Mouse (Mus musculus): ENCODE results near the gene Chek2. TPM values are rescaled to one million over a fixed set of nuclear protein-coding genes. Genes with fewer than 3 reads are reported as not detected.

The Chek2 gene
- total and polyA plus RNA-seq, 3 experiments = 22.2 to 24.1 TPM; not detected in 1

DNA sequence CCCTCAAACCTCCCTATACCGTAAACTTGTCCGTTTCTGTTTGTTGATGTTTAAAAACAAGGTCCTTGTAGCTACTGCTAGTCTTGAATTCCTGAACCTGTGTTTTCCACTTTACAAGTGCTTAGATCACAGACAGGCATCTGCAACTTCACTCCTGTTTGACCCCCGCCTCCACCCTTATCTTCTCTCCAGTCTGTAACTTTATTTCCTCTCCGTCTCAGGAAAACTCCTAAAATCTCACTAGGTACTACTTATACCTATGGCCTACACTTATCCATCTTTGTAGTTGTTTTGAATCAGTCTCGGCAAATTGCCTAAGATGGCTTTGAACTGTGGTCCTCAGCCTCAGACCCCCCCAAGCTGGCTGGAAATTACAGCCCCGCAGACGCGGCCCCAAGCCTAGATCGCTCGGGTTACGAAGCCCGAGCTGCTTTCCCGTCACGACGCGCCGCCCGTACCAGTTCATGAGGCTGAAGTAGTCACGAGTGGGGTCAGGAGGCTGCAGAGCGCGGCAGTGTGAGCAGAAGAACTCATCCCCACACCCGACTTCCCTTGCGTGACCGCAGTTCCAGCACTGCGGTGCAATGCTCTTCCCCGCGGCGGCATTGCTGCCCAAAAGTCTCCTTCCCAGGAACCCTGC lies 621 bp upstream of the Chek2 start (continued):
- no peak for TF ChIP-seq CTCF (IDR thresholded peaks at IDR 0.05 in 2 of 3, conservative IDR thresholded peaks at IDR 0.05 in 1 of 3; ENCODE audit: control insufficient read depth in 1 of 3, insufficient read depth in 1 of 3, low read depth in 2 of 3, low read length in 3 of 3, poor library complexity in 1 of 3, severe bottlenecking in 1 of 3)
- peak; percentile 66 for TF ChIP-seq TAL1 (IDR thresholded peaks at IDR 0.05; ENCODE audit: low read length)
- 0 out of 2 replicates have a peak, but pooled peaks have one; percentile 8 for TF ChIP-seq TBP (IDR thresholded peaks at IDR 0.05; ENCODE audit: low read depth, low read length)
- no peak; the same call in 1 of the 2 replicates for TF ChIP-seq HCFC1 (IDR thresholded peaks at IDR 0.05; ENCODE audit: low read depth, low read length)
- TF ChIP-seq EP300 (IDR thresholded peaks at IDR 0.05; ENCODE audit: low read depth in 1 of 2, low read length in 2 of 2) = peak; percentile 80 to 82
- peak; percentile 15; the same call in 1 of the 2 replicates for TF ChIP-seq CHD2 (IDR thresholded peaks at IDR 0.05; ENCODE audit: low read length)
- no peak; the same call in none of the 2 replicates for TF ChIP-seq MXI1 (IDR thresholded peaks at IDR 0.05; ENCODE audit: low read depth, low read length)
- TF ChIP-seq MYC (IDR thresholded peaks at IDR 0.05; ENCODE audit: low read depth, low read length) = peak; percentile 25; the same call in 1 of the 2 replicates
- no peak for TF ChIP-seq JUND (IDR thresholded peaks at IDR 0.05; ENCODE audit: low read depth, low read length)
- no peak for TF ChIP-seq USF2 (IDR thresholded peaks at IDR 0.05; ENCODE audit: borderline replicate concordance in 1 of 2, insufficient read depth in 1 of 2, low read depth in 1 of 2, low read length in 2 of 2)
- TF ChIP-seq KAT2A (conservative IDR thresholded peaks at IDR 0.05; ENCODE audit: low read depth, low read length) = no peak
- TF ChIP-seq SIN3A (IDR thresholded peaks at IDR 0.05; ENCODE audit: low read length) = no peak; the same call in 1 of the 2 replicates
- no peak for TF ChIP-seq NRF1 (IDR thresholded peaks at IDR 0.05; ENCODE audit: insufficient read depth, low read depth, low read length, poor library complexity, severe bottlenecking)
- peak; percentile 30; the same call in 1 of the 2 replicates for TF ChIP-seq ZNF384 (IDR thresholded peaks at IDR 0.05; ENCODE audit: low read depth, low read length)
- peak; percentile 89 for TF ChIP-seq GATA1 (IDR thresholded peaks at IDR 0.05; ENCODE audit: low read depth, low read length)
- TF ChIP-seq CHD1 (IDR thresholded peaks at IDR 0.05; ENCODE audit: low read depth, low read length) = no peak
- TF ChIP-seq MAFK (IDR thresholded peaks at IDR 0.05; ENCODE audit: borderline replicate concordance, low read depth, low read length) = no peak; the same call in 1 of the 2 replicates
- no peak for TF ChIP-seq ZMIZ1 (IDR thresholded peaks at IDR 0.05; ENCODE audit: low read depth, low read length)
- no peak for TF ChIP-seq MYB (IDR thresholded peaks at IDR 0.05; ENCODE audit: low read depth, low read length)
- TF ChIP-seq POLR2AphosphoS2 (IDR thresholded peaks at IDR 0.05; ENCODE audit: low read length) = no peak

DNA sequence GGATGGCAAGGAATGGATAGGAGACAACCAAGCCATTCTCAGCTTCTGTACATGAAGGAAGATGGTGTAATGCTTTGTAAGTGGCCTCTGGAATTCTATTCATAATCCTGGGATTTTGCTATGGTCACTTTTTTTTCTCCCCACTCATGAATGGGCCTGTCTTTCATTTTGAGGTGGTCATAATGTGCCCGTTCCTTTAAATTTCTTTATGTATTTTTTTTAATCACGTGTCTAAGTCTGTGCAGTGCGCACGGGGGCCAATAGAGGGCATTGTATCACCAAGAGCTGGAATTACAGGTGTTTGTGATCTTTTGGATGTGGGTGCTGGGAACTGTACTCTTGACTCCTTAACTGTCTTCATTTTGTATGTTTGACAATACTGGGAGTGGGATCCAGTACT lies 686 bp downstream of the Chek2 start:
- peak overlapping the region; percentile 97 for H3K27ac ChIP-seq (ENCODE audit: control insufficient read depth, low read depth, low read length)
- peaks cover 10 to 26% of the 10 kb centered on the region in 2 experiments for H3K36me3 ChIP-seq (ENCODE audit: control insufficient read depth in 1 of 2, insufficient read depth in 2 of 2, low read length in 2 of 2)
- H3K9ac ChIP-seq (ENCODE audit: control insufficient read depth, low read depth, low read length, poor library complexity, severe bottlenecking) = peak overlapping the region; percentile 83
- peaks cover 3 to 11% of the 10 kb centered on the region in 2 experiments for H3K4me1 ChIP-seq (ENCODE audit: control insufficient read depth in 1 of 2, insufficient read depth in 2 of 2, low read length in 2 of 2)
- no peaks in the 10 kb centered on the region for H3K27me3 ChIP-seq (ENCODE audit: control insufficient read depth in 1 of 2, insufficient read depth in 2 of 2, low read length in 2 of 2)
- DNase-seq (ENCODE audit: low read depth, low spot score) = peak; percentile 87
- H3K4me3 ChIP-seq (ENCODE audit: control insufficient read depth in 1 of 2, insufficient read depth in 1 of 2, low read depth in 2 of 2, low read length in 2 of 2) = peak overlapping the region; percentile 71 to 81
- peaks cover 22% of the 10 kb centered on the region for H3K79me2 ChIP-seq (ENCODE audit: control insufficient read depth, insufficient read depth, low read length, poor library complexity)
- no peaks in the 10 kb centered on the region for H3K9me3 ChIP-seq (replicated peaks; ENCODE audit: insufficient read depth, low read length)
- TF ChIP-seq NELFE (IDR thresholded peaks at IDR 0.05; ENCODE audit: low read depth, low read length) (no peak), USF2 (IDR thresholded peaks at IDR 0.05; ENCODE audit: borderline replicate concordance in 1 of 2, insufficient read depth in 1 of 2, low read depth in 1 of 2, low read length in 2 of 2) (peak in 1 of 2 experiments; percentile 57; a peak in 1 of 4 replicates), MAFK (IDR thresholded peaks at IDR 0.05; ENCODE audit: borderline replicate concordance, low read depth, low read length) (no peak), SMC3 (IDR thresholded peaks at IDR 0.05; ENCODE audit: low read depth, low read length) (peak; percentile 41; the same call in 1 of the 2 replicates), POLR2AphosphoS5 (IDR thresholded peaks at IDR 0.05; ENCODE audit: borderline replicate concordance, low read depth, low read length) (no peak), POLR2A (IDR thresholded peaks at IDR 0.05; ENCODE audit: control insufficient read depth in 1 of 2, insufficient read depth in 1 of 2, low read depth in 1 of 2, low read length in 2 of 2, poor library complexity in 1 of 2) (no peak), RAD21 (IDR thresholded peaks at IDR 0.05; ENCODE audit: low read depth, low read length) (peak; percentile 54), ZC3H11A (IDR thresholded peaks at IDR 0.05; ENCODE audit: low read depth, low read length) (no peak), HCFC1 (IDR thresholded peaks at IDR 0.05; ENCODE audit: low read depth, low read length) (peak; percentile 33; the same call in 1 of the 2 replicates), MAX (IDR thresholded peaks at IDR 0.05; ENCODE audit: low read length) (peak; percentile 89; the same call in 1 of the 2 replicates), CHD2 (IDR thresholded peaks at IDR 0.05; ENCODE audit: low read length) (no peak), JUND (IDR thresholded peaks at IDR 0.05; ENCODE audit: low read depth, low read length) (no peak), E2F4 (IDR thresholded peaks at IDR 0.05; ENCODE audit: borderline replicate concordance, low read depth, low read length) (no peak), TBP (IDR thresholded peaks at IDR 0.05; ENCODE audit: low read depth, low read length) (no peak), USF1 (IDR thresholded peaks at IDR 0.05; ENCODE audit: low read depth, low read length) (peak; percentile 93), CHD1 (IDR thresholded peaks at IDR 0.05; ENCODE audit: low read depth, low read length) (no peak), TCF12 (IDR thresholded peaks at IDR 0.05; ENCODE audit: low read depth, low read length) (0 out of 2 replicates have a peak, but pooled peaks have one; percentile 1), ZNF384 (IDR thresholded peaks at IDR 0.05; ENCODE audit: low read depth, low read length) (peak; percentile 82), KAT2A (conservative IDR thresholded peaks at IDR 0.05; ENCODE audit: low read depth, low read length) (no peak), GATA1 (IDR thresholded peaks at IDR 0.05; ENCODE audit: low read depth, low read length) (no peak), ELF1 (IDR thresholded peaks at IDR 0.05; ENCODE audit: low read depth, low read length) (no peak), ETS1 (IDR thresholded peaks at IDR 0.05; ENCODE audit: low read depth, low read length) (peak; percentile 16; the same call in 1 of the 2 replicates)
